Mouse (Mus musculus): ENCODE measurements around the gene Rps6ka5.

Rps6ka5 gene

DNA sequence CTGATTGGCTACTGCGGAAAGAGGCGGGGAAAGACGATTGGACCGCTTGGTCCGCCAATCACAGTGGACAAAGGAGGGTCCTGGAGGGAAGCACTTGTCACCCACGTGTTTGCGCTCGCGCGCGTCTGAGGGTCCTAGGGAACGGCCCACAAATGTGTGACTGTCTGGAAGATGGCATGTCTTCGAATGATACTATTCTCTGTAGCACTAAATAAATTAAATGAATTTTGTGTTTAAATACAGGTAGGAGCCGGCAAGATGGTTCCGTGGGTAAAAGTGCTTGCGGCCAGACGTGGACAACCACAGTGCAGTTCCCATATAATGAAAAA, 1.4 kb downstream of the Rps6ka5 start:
- no peak for DNase-seq (ENCODE audit: inconsistent age in 2 of 2, low spot score in 1 of 2)

DNA sequence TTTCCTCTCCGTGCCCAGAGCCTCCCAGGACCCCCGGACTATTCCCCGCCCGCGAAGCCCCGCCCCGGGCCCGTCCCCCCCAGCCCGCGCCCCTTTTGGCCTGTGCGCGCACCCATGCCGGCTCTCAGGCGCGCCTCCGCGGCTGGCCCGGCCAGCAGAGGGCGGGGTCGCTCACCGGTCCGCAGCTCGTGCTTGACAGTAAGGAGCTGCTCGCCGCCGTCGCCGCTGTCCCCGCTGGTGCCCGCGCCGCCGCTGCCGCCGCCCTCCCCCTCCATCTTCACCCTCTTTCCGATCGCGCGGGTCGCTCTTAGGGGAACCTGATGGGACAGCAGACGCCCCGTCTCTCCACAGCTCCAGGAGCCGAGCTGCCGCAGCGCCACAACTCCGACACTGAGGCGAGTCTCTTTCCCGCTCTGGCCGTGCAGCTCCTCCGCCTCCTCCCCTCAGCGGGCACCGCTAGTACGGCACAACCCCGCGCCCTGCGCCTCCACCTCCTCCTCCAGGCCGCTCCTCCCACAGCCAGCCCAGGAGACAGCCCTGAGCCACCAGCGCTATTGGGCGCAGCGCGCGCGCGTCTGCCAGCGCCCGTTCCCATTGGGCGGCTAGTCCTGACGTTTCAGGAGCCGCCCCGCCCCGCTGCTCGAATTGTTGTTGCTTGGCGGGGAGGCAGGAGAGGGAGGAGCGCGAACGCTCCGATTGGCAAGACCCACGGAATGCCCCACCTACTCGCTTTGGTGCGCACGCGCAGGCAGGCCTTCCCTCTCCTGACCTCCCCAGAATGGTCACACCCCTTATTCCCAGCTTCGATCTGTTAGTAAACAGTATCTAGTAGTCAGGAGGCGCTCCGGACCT, 2.0 kb downstream of the Rps6ka5 start:
- peak; percentile 100 for DNase-seq (ENCODE audit: inconsistent age in 2 of 2, low spot score in 1 of 2)

DNA sequence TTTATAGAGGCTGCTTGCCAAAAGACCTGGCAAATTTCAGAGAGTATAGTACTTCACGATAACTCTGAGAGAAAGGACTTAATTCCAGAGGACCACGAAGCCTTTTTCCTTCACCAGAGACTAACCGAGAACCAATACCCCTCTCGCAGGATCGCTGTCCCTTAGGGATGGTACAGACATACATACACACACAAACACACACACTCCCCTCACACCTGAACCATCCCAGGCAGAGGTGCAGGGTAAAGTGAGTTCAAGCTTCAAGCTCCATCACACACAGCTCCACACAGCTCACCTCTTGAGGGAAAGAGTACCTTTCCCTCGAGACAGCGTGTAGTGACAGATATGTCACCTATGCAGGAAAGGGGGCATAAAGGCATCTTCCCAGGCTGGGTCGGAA, 2.6 kb downstream of the Rps6ka5 start:
- DNase-seq (ENCODE audit: inconsistent age in 2 of 2, low spot score in 1 of 2), result no peak

DNA sequence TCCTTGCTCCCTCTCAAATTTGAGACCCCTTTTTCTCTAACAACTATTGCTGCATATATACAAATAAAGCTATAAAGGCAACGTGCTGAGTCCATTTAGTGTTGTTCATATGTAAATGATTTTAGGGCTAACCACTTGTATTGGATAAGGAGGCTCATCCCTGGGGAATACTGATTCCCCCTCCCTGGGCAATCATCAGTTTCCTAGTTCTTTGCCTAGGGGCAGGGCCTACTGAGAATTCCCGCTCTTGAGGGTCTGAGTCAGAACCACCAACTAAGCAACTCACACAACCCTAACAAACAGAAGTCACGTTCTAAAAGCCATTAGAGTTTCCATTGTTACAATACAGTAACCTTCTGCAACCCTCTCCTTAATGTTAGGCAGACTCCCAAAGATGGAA, 6.0 kb downstream of the Rps6ka5 start:
- DNase-seq (ENCODE audit: inconsistent age in 2 of 2, low spot score in 1 of 2), result no peak

DNA sequence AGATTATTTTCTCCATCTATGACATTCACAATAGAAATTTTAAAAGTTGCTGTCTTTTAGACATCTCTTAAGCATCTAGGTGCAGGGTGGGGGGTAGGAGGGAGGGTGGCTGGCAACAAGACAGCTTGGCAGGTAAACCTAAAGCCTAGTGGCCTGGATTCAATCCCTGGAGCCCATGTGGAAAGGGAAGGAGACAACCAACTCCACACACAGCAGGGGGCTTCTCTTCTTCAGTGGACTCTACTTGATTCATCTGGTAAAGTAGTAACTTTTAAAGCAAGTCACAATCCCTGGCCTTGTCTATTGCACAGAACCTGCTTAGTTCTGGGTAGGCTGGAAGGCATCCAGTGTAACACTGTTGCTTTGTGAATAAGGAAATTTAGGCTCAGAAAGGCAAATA, 9.3 kb downstream of the Rps6ka5 start:
- DNase-seq (ENCODE audit: inconsistent age in 2 of 2, low spot score in 1 of 2), result no peak

DNA sequence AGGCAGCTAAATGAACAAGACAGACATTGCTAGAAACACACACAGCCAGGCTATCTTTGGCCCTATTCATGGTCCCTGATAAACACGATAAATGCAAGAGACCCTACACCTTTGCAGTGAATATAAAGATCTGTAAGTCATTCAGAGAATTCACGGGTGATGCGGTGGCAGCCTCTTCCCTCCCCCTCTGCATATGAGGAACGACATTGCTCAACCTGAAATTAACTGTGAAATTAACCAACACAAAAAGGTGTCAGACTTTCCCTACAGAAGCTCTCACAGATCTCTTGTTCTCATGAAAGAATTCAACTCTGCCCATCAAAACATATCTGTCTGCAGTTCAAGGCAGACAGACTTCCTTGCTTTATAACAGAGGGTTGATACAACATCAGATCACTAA, 9.8 kb downstream of the Rps6ka5 start:
- no peak for DNase-seq (ENCODE audit: inconsistent age in 2 of 2, low spot score in 1 of 2)

DNA sequence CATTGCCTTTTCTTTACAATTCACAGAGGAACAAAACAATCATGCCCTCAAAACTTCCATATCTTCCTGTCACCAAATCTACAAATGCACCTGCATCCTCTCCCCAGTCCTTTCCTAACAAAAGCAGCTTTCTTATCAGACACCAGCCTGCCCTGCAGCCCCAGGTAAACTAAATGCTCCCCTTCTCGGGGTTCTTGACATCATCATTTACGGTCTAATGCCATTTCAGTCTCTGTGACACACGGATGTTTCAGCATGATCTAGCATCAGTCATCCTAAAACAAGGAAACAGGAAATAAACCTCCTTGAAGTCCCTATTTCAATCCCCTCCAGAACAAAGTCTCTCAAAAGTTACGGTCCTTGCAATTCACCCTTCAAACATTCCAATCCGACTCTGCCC, 15.0 kb downstream of the Rps6ka5 start:
- no peak for DNase-seq (ENCODE audit: inconsistent age in 2 of 2, low spot score in 1 of 2)

DNA sequence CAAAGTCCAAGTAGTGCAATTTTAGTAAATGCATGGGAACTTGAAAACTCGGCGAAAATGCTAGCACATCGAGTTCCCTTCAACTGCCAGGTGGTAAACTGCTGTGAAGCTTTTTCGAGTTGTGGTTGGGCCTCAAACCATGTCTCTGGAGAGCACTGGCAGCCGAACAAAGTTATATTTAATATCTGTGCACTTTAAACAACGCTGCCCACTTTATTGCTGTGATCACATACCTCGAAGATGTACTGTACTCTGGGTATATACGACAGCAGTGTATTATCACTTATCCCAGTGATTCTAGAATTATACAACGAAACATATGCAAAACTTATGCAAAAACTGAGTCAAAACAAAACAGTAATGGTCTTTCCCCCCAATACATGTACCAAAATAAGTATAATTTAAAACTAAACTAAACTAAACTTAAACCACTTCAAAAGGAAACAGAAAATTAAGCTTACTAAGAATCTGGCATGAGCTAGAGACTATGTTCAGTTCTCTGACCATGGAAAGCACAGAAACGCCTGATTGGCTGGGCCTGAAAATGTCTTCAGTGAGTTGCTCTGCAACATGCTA, 15.6 kb downstream of the Rps6ka5 start:
- DNase-seq (ENCODE audit: inconsistent age in 2 of 2, low spot score in 1 of 2), result no peak

DNA sequence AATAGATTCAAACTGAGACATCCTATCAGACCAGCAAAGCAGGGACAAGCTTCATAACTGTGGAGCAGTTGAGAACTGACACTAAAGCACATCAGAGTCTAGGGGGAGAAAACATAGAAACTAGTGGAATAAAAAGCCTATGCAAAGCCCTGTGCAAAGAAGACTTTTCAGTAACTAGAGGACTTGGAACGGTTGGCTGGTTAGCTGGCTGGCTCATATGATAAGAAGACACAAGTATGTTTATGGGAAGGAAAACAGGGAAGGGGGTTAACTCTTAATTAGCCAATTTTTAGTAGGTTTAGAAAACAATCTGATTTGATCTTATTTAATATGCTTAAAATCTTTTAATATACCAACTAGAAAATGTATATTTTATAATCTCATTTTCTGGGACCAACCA, 16.4 kb downstream of the Rps6ka5 start:
- DNase-seq (ENCODE audit: inconsistent age in 2 of 2, low spot score in 1 of 2), result no peak

DNA sequence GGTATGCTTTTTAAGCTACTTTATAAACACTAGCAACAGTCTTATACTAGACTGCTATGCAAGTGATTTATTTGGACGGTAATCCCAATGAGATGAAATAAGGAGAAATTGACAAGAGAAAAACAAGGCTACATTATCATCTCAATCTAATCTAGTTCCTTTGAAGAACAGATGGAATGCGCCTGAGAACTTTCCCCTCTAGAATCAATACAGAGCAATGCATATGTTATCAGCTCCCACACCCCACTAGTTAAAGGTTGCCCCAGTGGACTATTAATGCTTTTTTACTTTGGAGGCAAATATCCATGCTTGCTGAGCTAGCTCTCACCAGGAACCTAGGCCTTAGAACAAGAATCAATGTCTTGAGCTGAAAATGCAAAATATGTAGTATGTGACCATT, 19.5 kb downstream of the Rps6ka5 start:
- DNase-seq (ENCODE audit: inconsistent age in 2 of 2, low spot score in 1 of 2), result no peak

DNA sequence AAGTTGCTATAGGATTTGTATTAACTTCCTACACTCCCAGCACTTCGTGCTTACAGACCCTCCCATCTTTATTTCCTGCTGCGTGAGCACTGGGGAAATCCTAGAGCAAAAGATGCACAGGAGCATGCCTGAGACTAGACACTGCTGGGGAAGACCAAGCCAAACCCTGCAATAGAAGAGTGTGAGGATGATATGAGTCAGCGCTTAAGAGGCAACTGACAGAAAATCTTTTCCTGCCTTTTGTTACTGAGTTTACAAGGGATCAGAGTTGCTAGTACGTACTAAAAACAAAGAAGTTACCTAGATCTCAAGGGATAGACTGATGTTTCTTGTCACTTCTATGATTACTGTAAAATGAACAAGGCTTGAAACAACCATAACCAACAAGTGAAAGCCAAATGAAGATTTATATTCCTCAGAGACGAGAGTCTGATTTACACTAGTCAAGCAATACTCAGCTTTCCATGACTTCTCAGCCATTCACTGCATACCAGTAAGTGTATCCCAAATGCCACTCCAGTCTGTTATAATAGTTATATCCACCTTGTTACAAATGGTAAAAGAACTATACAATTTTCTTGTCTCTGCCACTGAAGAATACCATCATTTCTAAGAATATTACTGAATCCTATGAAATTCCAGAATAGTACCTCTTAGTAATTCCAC, 21.6 kb downstream of the Rps6ka5 start:
- DNase-seq (ENCODE audit: inconsistent age in 2 of 2, low spot score in 1 of 2), result no peak

DNA sequence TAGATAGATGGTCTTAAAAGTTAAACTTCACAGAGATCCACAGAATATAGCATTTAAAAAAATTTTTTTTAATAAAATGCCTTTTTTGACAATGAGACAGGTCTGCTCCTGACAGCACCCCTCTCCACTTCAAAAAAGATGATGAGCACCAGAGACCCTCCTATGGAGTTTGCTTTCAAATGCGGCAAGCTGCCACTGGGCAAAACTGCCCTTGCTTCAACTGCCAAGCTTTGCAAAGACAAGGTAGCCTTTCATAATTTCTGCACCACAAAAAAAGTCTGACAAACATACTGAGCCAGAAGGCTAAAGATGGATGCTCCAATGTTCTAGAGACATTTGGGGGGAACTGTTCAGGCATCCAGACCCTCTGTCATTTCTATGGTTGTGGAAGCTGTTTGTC, 28.8 kb downstream of the Rps6ka5 start:
- DNase-seq (ENCODE audit: inconsistent age in 2 of 2, low spot score in 1 of 2), result no peak

DNA sequence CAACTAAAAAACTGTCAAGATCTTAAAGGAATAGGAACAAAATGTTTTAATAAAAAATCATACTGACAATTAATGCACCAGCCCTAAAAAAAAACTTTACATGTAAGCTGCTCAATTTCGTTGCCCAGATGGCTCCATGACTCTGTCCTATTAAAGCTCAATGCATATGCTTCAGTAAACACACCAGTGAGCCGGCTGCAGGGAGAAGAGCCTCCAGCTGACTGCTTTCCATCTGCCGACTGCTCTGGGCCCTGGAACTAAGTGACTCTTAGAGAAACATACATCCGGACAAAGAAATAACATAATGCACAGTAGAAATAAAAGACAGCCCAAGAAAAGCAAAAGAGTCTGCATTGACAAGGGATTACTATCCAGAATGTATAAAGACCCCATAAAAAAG, 30.2 kb downstream of the Rps6ka5 start:
- no peak for DNase-seq (ENCODE audit: inconsistent age in 2 of 2, low spot score in 1 of 2)

DNA sequence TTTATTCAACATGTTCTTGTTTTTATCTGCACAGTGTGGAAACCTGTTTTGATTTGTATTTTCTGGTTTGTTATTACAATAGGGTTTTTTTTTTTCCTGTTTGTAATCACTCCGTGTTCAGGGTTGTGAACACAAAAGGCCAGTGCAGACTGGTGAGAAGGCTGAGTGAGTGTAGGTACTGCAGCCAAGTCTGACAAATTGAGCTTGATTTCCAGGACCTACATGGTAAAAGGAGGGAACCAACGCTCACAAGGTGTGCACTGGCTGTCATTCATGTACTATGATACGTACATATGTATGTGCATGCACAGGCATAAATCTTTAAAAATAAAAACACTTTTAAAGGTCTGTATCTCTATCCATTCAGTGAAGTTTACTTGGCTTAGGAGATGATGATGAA, 31.5 kb downstream of the Rps6ka5 start:
- no peak for DNase-seq (ENCODE audit: inconsistent age in 2 of 2, low spot score in 1 of 2)

DNA sequence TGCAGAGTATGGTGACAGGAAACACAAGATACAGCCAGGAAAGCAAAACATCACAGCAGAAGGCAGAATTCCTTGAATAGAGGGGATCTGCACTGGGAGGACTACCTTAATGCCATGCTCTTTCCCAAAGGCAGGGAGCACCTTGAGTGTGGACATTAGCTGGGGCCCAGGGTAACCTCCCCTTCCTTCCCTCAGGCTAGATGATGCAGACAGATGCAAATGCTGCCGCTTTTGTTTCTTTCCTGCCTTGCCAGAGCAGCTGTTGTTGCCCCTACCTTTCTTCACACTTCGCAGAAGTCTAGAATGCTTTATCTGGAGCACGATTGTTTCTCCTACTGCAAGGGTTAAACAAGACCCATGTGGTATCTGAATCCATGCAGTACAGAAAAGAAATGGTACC, 34.6 kb downstream of the Rps6ka5 start:
- no peak for DNase-seq (ENCODE audit: inconsistent age in 2 of 2, low spot score in 1 of 2)

DNA sequence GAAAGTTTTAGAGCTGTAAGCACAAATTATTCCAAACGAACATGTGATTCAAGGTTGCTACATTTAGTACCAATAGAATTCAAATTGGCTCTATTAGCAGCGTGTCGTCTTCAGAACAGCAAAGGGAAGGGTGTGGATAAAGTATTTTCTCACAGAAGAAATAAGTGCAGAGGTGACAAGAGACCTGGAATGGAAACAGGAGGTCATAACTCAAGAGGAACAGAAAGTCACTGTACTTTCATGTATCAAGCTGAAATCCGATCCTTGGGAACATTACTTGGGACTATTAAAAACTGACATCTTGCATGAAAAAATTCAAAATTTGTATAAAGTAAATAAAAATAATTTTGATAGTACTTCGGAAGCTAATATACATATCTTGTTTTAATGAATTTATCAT, 36.3 kb downstream of the Rps6ka5 start:
- no peak for DNase-seq (ENCODE audit: inconsistent age in 2 of 2, low spot score in 1 of 2)

DNA sequence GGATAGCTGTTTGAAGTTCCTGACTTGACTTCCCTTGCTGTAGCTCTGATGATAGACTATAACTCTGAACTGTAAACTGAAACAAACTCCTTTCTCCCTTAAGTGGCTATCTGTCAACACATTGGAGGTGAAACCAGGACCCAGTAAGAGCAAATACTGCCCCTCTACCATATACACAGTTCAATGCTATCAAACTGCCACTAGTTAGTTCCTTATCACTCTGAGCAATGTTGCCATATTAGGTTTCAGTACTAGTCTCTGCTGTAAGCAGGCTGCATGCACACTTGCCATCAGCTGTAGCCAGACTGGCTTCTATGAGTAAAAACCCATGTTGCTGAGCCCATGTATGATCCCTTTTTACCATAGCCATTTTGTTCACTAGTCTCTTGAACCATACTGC, 38.6 kb downstream of the Rps6ka5 start:
- DNase-seq (ENCODE audit: inconsistent age in 2 of 2, low spot score in 1 of 2), result no peak

DNA sequence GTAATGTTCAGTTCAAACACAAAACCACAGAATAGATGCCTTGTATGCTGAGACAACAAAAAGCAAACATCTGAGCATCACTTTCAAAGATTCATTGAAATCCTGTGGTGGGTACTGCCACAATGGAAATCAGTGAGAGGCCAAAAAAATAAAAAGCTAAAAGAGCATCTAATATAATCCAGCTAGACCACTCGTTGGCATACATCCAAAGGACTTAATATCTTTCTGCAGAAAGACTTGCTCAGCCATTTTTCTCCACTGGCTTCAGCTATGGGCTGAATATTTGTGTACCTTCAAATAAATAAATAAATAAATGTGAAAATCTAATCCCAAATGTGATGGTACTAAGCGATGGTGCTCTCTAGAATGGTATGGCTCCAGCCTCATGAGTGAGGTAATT, 39.8 kb downstream of the Rps6ka5 start:
- no peak for DNase-seq (ENCODE audit: inconsistent age in 2 of 2, low spot score in 1 of 2)

DNA sequence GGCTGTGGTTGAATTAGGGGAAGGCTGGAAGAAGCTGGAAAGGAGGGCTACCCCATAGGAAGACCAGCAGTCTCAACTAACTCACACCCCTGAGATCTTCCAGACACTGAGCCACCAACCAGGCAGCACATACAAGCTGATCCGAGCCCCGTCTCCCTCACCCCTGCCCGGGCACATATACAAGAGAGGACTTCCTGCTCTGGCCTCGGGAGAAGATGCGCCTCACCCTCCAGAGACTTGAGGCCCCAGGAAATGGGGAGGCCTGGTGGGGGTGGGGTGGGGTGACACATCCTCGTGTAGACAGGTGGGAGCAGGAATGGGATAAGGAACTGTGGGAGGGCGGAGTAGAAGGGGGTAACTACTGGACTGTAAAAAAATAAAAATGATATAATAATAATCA, 45.0 kb downstream of the Rps6ka5 start:
- no peak for DNase-seq (ENCODE audit: inconsistent age in 2 of 2, low spot score in 1 of 2)

DNA sequence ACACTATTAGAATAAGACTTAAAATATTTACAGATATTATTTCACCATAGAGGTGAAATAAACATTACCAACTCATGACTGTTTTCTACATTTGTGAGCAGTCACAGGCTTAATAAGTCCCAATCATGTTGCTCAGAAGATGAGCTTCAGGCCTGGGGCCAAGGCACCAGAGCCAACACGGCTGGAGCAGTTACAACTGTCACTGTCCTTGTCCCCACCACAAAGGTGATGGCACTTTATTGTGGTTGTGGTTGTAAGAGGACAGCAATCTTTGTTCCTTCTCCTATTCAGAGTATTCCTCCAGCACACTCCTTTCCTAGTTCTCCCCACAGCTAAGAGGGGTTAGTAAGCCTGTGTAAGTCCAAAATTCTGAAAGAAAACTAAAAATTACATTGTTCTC, 45.5 kb downstream of the Rps6ka5 start:
- peak in 1 of 2 experiments; percentile 30 for DNase-seq (ENCODE audit: inconsistent age in 2 of 2, low spot score in 1 of 2)

DNA sequence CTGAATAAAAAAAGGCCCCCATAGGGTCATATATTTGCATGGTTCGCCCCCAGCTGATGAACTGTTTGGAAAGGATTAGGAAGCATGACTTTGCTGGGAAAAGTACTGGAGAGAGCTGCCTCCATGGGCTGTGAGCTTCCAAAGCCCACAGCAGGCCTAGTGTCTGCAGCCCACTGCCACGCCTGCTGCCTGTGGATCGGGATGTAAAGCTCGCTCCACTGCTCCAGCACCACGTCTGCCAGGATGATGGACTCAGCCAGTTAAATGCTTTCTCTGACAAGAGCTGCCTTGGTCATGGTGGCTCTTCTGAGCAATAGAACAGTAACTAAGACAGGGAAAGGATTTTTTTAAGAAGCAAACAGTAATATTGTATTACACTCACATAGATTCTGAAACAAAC, 46.1 kb downstream of the Rps6ka5 start:
- DNase-seq (ENCODE audit: inconsistent age in 2 of 2, low spot score in 1 of 2), result no peak

DNA sequence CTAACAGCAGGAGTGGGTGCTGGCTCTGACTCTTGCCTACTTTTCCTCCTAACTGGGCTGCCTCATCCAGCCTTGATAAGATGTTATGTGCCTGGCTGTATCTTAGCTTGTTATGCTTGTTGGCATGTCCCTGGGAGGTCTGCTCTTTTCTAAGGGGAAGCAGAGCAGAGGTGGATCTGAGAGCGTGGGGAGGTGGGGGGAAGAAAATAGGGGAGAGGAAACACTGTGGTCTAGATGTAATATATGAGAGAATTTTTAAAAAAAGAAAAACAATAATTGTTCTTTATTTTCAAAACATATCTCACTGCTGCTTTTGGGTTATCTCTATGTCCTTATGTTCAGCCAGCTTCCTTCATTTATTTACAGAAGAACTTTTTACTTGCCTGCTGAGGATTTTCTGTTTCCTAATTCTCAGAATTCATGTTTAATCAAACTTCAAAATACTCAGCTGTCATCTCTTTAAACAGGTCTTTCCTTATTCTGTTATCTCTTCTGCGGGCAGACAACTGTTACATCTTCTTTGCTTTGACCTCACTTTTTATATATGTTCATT, 56.1 kb downstream of the Rps6ka5 start:
- no peak for DNase-seq (ENCODE audit: inconsistent age in 2 of 2, low spot score in 1 of 2)

Data from adrenal gland, adult (tissue).